Mouse (Mus musculus) midbrain, embryonic 15.5 days (tissue): ENCODE results near the gene Cebpz. TPM values are rescaled to one million over a fixed set of nuclear protein-coding genes. Genes with fewer than 3 reads are reported as not detected.
A peak's percentile ranks its signal among the peaks of the same experiment; 100 is the strongest.

Experiments used
- ATAC-seq: fragments of 200-750 bp; cut with Nextera tagmentation; replicated peaks from 2 replicates; pipeline ENCODE4 v1.8.0; 2017; ENCODE audit warnings: moderate TSS enrichment
- H3K27ac ChIP-seq: fragments of 300-500 bp; sonication (generic); 2 replicates; pipeline ENCODE4 v1.5.1; 2015; ENCODE audit warnings: mild to moderate bottlenecking, inconsistent platforms
- H3K27me3 ChIP-seq: fragments of 300-500 bp; sonication (generic); replicated peaks from 2 replicates; pipeline ENCODE4 v1.6.1; 2015; ENCODE audit warnings: inconsistent platforms
- H3K36me3 ChIP-seq: fragments of 300-500 bp; sonication (generic); replicated peaks from 2 replicates; pipeline ENCODE4 v1.6.1; 2015; ENCODE audit warnings: inconsistent platforms
- H3K4me1 ChIP-seq: fragments of 300-500 bp; sonication (generic); 2 replicates; pipeline ENCODE4 v1.6.1; 2015; ENCODE audit warnings: inconsistent platforms
- H3K4me2 ChIP-seq: fragments of 300-500 bp; sonication (generic); 2 replicates; pipeline ENCODE4 v1.6.1; 2015; ENCODE audit warnings: inconsistent platforms, mild to moderate bottlenecking, moderate library complexity
- H3K4me3 ChIP-seq: fragments of 300-500 bp; sonication (generic); 2 replicates; pipeline ENCODE4 v1.5.1; 2015; ENCODE audit warnings: mild to moderate bottlenecking, inconsistent platforms
- H3K9ac ChIP-seq: fragments of 300-500 bp; sonication (generic); 2 replicates; pipeline ENCODE4 v1.6.1; 2015; ENCODE audit warnings: mild to moderate bottlenecking, inconsistent platforms
- H3K9me3 ChIP-seq: fragments of 300-500 bp; sonication (generic); 2 replicates; pipeline ENCODE4 v1.6.1; 2016; ENCODE audit warnings: inconsistent platforms
- WGBS: fragments of 180-500 bp; shearing (Covaris S2); methylation state at CpG from one replicate; pipeline ENCODE4 v1.1.7; 2015; ENCODE audit warnings: mixed read lengths; 5-methylcytosine and 5-hydroxymethylcytosine counted together
- polyA plus RNA-seq: library from polyadenylated mRNA; unstranded; fragments of >200 nt; fragmentation: Nextera tagmentation; extraction: Ambion mirVana; gene quantifications from 2 replicates; pipeline ENCODE4 v1.2.1, GENCODE M21; 2015

Cebpz gene
- polyA plus RNA-seq, 1 experiment from 2014 or later, result 42.3 TPM

DNA sequence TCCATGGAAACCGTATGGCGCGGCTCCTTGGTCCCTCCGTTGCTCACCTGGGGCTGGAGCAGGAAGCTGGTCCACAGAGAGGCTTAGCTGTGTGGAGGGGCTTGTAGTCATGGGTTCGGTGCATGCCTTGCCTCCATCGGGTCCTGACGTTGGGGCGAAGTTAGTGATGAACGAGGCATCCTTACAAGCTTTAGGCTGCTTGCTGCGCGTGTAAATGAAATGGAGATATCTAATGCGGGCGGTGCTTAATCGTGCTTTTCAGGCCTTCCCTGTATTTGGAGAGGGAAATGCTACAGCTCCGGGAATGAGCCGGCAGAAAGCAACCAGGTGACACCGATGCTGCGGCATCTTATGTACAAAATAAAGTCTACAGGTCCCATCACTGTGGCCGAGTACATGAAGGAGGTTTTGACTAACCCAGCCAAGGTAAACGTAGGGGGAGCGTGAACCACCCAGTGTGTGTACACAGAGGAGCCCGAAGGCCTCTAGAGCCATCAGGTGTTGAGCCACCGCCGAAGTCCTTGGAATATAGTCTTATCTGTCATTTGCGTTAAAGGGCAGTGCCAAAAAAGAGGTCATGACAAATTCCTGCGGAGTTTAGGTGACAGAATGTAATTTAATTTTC lies 475 bp upstream of the Cebpz start:
- Histone ChIP-seq H3K4me2 (peak overlapping the region; percentile 66), H3K9me3 (no peaks in the 10 kb centered on the region), H3K36me3 (peaks cover 28% of the 10 kb centered on the region; the same call in 1 of the 2 replicates), H3K4me1 (peaks cover 36% of the 10 kb centered on the region), H3K27me3 (no peaks in the 10 kb centered on the region), H3K9ac (peak overlapping the region; percentile 78), H3K27ac (peak overlapping the region; percentile 74), H3K4me3 (peak overlapping the region; percentile 97)
- peak; percentile 57 for ATAC-seq
- WGBS, result 8% methylated on average over 26 of the region's 26 CpGs

DNA sequence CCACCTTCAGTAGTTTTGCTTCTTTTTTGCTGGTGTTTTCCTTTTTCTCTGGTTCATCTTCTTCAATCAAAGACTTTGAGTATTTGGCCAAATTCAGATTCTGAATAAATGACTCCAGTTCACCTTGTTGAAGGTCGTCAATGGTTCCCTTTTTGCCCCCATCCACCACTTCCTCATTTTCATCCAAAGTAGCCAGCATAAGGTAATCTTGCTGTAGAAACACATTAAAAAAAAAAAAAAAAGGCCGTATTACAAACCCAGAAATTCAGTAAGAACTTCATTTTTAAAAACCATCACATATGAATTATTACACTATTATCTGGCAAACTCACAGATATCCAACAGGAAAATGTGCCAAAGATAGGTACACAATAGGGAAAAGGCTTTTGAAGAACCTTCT lies 1.0 kb downstream of the Cebpz start:
- no peak for ATAC-seq
- Histone ChIP-seq H3K27ac (no peak overlapping the region), H3K36me3 (peaks cover 28% of the 10 kb centered on the region), H3K9me3 (no peaks in the 10 kb centered on the region), H3K4me2 (peak overlapping the region; percentile 66), H3K9ac (peak overlapping the region; percentile 78), H3K4me1 (peaks cover 36% of the 10 kb centered on the region), H3K4me3 (peak overlapping the region; percentile 97), H3K27me3 (no peaks in the 10 kb centered on the region)
- 80% methylated on average over 2 of the region's 2 CpGs for WGBS

DNA sequence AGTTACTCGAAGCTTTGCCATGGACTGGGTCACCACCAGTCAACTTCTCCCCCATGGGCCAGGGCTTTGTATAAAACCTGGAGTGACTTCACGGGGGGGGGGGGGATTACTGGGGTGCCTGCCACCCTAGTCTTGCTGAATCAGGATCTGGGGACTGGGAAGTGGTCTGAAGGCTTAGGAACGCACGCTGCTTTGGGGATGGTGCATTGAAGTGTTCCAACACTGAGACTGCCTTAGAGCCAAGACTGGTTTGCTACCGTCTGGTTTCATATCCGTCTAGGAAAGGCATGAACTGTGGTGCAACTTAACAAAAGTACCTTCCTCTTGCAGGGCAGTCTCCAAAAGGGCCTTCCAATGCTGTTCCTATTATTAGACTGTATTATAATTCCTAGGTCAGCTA lies 19.2 kb downstream of the Cebpz start:
- no peak overlapping the region for H3K4me3 ChIP-seq
- H3K27me3 ChIP-seq, result no peaks in the 10 kb centered on the region
- peak overlapping the region; percentile 82 for H3K4me2 ChIP-seq
- H3K9me3 ChIP-seq, result no peaks in the 10 kb centered on the region
- no peak overlapping the region for H3K9ac ChIP-seq
- WGBS, result 38% methylated on average over 6 of the region's 6 CpGs
- no peak overlapping the region for H3K27ac ChIP-seq
- no peak for ATAC-seq
- peaks cover 31% of the 10 kb centered on the region for H3K36me3 ChIP-seq
- peaks cover 16% of the 10 kb centered on the region for H3K4me1 ChIP-seq

DNA sequence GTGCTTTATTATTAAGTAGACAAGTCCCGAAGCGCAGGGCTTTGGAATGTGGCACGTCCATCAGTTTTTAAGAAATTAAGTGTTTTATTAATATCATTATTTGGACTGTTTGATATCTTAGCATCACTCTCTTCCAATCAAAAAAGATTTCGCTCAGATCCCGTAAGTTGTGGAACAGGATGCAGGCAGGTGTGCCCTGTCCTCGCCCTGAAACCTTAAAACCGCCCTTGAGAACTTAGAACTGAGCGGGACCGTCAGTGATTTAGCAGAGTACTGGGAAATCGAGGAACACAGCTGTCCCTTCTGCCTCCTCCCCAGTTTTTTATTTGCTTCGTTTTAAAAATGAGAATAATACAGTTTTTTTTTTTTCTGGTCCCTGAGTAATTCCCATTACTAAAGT lies 20.0 kb downstream of the Cebpz start:
- ATAC-seq, result peak; percentile 17; the same call in 1 of the 2 replicates
- no peaks in the 10 kb centered on the region for H3K27me3 ChIP-seq
- H3K9me3 ChIP-seq, result no peaks in the 10 kb centered on the region
- H3K4me1 ChIP-seq, result peaks cover 16% of the 10 kb centered on the region
- peak overlapping the region; percentile 82 for H3K4me2 ChIP-seq
- peak overlapping the region; percentile 86 for H3K4me3 ChIP-seq
- H3K36me3 ChIP-seq, result peaks cover 24% of the 10 kb centered on the region
- H3K9ac ChIP-seq, result peak overlapping the region; percentile 92
- peak overlapping the region; percentile 84 for H3K27ac ChIP-seq
- 2% methylated on average over 11 of the region's 11 CpGs for WGBS

DNA sequence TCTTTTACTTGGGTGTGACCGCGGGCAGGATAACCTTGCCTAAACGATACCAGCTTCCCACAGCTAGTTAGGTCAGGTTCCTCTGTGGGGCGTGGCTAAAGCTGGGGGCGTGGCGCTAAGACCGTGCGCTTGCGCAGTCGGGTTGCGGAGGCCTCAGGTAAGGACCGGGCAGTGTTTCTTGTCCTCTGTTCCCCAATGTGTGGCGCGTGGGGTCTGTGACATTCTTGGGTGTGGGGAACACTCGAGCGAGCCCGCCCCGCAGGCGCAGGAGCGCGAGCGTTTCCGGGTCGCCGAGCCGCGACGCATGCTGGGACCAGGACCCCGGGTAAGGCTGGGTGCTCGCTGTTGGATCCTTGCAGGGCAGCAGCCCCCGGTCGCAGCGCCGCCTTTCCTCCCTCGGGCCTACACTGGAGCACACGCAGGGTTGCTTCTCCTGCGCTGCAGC lies 20.5 kb downstream of the Cebpz start, which contains the start of gene Cebpzos:
TSS of gene Cebpzos (plus strand) at position 132 of the 445 bp plus-strand sequence.
- Histone ChIP-seq H3K9me3 (no peaks in the 10 kb centered on the region), H3K4me2 (peak within 1 kb of the TSS; percentile 82), H3K27me3 (no peaks in the 10 kb centered on the region), H3K36me3 (peaks cover 19% of the 10 kb centered on the region), H3K9ac (peak within 1 kb of the TSS; percentile 92), H3K4me1 (peaks cover 16% of the 10 kb centered on the region), H3K4me3 (peak within 1 kb of the TSS; percentile 86), H3K27ac (peak within 1 kb of the TSS; percentile 84)
- WGBS, result under 1% methylated on average over 37 of the region's 37 CpGs
- peak; percentile 97 for ATAC-seq

DNA sequence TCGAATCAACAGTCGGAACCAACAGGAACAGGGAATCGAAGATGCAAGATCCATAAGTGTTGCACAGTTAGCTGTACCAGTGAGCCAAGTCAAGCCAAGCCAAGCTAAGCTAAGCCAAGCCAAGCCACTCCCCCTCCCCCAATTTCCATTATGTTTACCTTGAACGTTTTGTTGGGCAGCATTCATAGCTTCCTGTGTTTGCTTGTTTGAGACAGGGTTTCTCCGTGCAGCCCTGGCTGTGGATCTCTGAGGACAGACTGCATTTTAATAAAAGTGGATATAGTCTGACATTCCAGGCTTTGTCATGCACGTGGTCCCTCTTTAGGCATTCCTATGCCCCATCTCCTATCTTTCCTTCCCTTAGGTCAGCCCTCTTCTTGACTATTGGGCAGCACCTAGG lies 21.1 kb downstream of the Cebpz start:
- Histone ChIP-seq H3K27ac (peak overlapping the region; percentile 84), H3K9me3 (no peaks in the 10 kb centered on the region), H3K27me3 (no peaks in the 10 kb centered on the region), H3K36me3 (peaks cover 15% of the 10 kb centered on the region), H3K9ac (peak overlapping the region; percentile 92), H3K4me2 (peak overlapping the region; percentile 82), H3K4me3 (peak overlapping the region; percentile 86), H3K4me1 (peaks cover 16% of the 10 kb centered on the region)
- 48% methylated on average over 6 of the region's 6 CpGs for WGBS
- peak; percentile 66 for ATAC-seq

DNA sequence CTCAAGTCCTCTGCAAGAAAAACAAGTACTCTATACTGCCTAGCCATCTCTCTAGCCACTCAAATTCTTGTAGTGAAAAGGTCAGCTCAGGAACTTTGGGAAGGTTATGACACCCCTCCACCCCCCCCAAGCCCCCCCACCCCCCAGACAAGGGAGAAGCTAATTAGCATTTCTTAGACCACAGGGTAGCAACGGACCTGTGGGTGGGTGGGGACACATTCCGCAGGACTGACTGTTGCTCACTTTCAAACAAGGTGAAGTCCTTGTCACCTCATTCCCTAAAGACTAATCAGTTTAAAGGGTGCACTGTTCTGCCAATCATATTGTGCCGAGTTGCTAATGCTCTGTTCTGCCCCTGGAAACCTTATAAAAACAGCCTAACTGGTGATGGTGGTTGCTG lies 22.9 kb downstream of the Cebpz start:
- 77% methylated on average over 3 of the region's 3 CpGs for WGBS
- no peak overlapping the region for H3K4me3 ChIP-seq
- no peak overlapping the region for H3K4me2 ChIP-seq
- H3K9me3 ChIP-seq, result no peaks in the 10 kb centered on the region
- H3K4me1 ChIP-seq, result peaks cover 16% of the 10 kb centered on the region
- no peak for ATAC-seq
- no peaks in the 10 kb centered on the region for H3K27me3 ChIP-seq
- no peak overlapping the region for H3K27ac ChIP-seq
- H3K36me3 ChIP-seq, result 0 out of 2 replicates have a peak, but pooled peaks cover 5% of the 10 kb centered on the region
- H3K9ac ChIP-seq, result no peak overlapping the region

DNA sequence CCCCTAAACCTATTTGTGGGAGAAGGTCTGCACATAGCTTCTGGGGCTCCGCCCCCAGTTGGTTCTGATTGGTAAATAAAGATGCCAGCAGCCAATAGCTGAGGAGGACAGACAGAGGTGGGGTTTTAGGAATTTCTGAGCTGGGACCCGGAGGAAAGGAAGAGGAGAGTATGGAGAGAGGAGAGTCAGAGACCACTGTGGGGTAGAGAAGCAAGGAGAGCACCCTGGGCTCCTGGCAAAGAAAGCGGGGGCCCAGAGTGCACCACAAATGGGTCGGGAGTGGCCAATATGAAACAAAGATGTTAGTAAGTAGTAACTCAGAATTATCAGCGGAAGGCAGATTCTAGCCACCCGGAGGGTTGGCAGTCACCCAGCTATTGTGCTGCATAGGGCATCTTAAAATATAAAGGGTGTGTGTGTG lies 24.0 kb downstream of the Cebpz start:
- no peaks in the 10 kb centered on the region for H3K9me3 ChIP-seq

DNA sequence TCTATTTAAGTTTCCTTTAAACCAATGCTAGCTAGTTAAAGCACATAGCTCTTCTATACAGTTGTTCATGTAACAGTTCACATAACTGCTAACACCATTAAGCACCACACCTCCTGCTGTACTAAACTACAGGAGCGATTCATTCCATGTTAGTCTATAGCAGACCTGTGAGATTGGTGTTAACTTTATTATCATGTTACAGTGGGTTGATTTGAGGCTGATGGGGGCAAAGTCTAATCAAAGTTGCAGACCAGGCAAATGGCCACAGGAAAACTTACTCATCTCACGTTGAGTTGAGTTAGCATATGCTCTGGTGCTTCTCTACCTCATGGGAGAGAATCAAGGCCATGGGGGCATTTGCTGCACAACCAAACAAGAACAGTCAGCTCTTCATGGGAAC lies 27.5 kb downstream of the Cebpz start:
- Histone ChIP-seq H3K4me2 (no peak overlapping the region), H3K4me1 (no peaks in the 10 kb centered on the region), H3K9ac (no peak overlapping the region), H3K9me3 (no peaks in the 10 kb centered on the region), H3K36me3 (no peaks in the 10 kb centered on the region), H3K27me3 (no peaks in the 10 kb centered on the region), H3K27ac (no peak overlapping the region), H3K4me3 (no peak overlapping the region)
- no peak for ATAC-seq
- 87% methylated on average over 2 of the region's 2 CpGs for WGBS

More for the DNA sequence above, 24.0 kb downstream of the Cebpz start:
- Histone ChIP-seq H3K9ac (peak overlapping the region; percentile 36), H3K36me3 (no peaks in the 10 kb centered on the region), H3K4me3 (peak overlapping the region; percentile 38), H3K27ac (peak overlapping the region; percentile 57), H3K27me3 (no peaks in the 10 kb centered on the region), H3K4me1 (peaks cover 14% of the 10 kb centered on the region), H3K4me2 (peak overlapping the region; percentile 52)
- 36% methylated on average over 6 of the region's 6 CpGs for WGBS
- peak; percentile 60 for ATAC-seq

DNA sequence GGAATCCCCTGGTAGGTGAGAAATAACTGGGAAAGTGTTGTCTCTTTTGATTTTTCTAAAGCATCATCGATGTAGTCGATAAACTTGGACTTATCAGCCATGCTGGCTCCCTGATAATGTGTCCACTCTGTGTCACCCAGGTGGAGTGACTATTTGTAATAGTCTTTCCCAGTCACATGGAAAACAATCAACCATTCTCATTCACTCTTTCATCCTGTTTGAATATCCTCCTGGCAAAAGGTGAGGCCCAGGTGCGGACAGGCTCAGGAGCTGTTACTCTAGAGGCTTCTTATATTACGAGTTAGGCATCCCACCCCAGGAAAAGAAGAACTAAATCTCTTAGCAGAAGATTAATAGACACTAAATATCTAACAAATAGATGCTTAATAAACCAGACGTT lies 30.0 kb downstream of the Cebpz start, which contains the start of gene Sult6b1:
TSS of gene Sult6b1 (minus strand) at position 101 of the 400 bp plus-strand sequence.
- no peak within 1 kb of the TSS for H3K9ac ChIP-seq
- H3K9me3 ChIP-seq, result no peaks in the 10 kb centered on the region
- H3K27me3 ChIP-seq, result no peaks in the 10 kb centered on the region
- no peak within 1 kb of the TSS for H3K4me2 ChIP-seq
- no peak for ATAC-seq
- no peaks in the 10 kb centered on the region for H3K4me1 ChIP-seq
- no peak within 1 kb of the TSS for H3K27ac ChIP-seq
- H3K36me3 ChIP-seq, result no peaks in the 10 kb centered on the region
- H3K4me3 ChIP-seq, result no peak within 1 kb of the TSS
- WGBS, result 84% methylated on average over 5 of the region's 5 CpGs

DNA sequence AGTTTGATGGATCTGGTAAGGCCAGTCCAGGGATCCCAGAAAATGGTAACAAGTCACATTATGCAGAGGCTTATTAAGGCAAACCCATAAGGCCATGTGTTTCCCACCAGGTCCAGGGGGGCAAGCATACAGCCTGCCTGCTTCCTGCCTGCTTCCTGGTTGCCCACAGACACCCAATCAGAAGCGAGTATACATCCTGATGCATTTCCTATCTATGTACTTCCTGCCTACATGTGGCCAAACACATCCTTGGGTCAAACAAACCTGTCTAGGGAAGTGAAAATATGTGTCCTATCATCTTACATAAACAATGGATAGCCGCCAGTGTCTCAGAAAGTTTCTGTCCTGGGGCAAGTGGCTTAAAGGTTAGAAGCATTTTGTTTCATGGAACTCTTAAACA lies 33.7 kb downstream of the Cebpz start:
- no peaks in the 10 kb centered on the region for H3K9me3 ChIP-seq
- no peaks in the 10 kb centered on the region for H3K4me1 ChIP-seq
- 79% methylated on average over 2 of the region's 2 CpGs for WGBS
- H3K4me2 ChIP-seq, result no peak overlapping the region
- no peaks in the 10 kb centered on the region for H3K27me3 ChIP-seq
- no peak overlapping the region for H3K9ac ChIP-seq
- H3K4me3 ChIP-seq, result no peak overlapping the region
- H3K27ac ChIP-seq, result no peak overlapping the region
- ATAC-seq, result no peak
- H3K36me3 ChIP-seq, result no peaks in the 10 kb centered on the region

DNA sequence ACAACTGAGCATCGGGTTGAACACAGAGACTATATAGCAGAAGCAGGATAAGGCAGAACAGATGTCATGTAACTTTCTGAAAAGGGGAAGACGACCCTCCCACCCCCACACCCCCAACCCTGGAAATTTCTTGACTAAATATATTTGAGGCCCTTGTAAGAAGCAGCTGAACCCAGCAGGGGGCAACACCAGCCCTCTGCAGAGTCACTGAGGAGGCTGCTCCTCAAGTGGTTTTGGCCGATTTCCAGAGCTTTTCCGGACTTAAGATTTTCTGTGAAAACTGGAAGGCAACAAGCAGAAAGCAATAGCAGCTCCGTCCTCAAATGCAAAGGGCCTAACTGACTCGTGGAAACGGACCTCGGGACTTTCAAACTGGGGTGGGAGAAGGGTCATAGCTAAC lies 41.5 kb downstream of the Cebpz start:
- Histone ChIP-seq H3K27ac (no peak overlapping the region), H3K9me3 (no peaks in the 10 kb centered on the region), H3K27me3 (no peaks in the 10 kb centered on the region), H3K4me1 (no peaks in the 10 kb centered on the region), H3K36me3 (no peaks in the 10 kb centered on the region), H3K4me3 (no peak overlapping the region), H3K9ac (no peak overlapping the region), H3K4me2 (no peak overlapping the region)
- WGBS, result 44% methylated on average over 8 of the region's 8 CpGs
- ATAC-seq, result no peak

DNA sequence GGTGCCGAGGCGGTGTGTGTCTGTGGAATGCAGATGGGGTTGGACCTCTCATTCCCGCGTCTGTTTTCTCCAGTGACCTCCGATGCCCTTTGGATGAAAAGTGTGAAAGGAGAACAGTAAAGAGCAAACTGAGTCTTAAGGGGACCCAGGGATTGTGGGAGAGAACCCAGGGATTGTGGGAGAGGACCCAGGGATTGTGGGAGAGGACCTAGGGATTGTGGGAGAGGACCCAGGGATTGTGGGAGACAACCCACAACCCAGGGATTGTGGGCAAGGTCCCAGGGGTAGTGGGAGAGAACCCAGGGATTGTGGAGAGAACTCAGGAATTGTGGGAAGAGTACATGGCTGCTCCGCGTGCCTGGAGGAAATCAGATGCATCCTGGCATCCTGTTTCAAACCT lies 41.9 kb downstream of the Cebpz start:
- H3K4me3 ChIP-seq, result no peak overlapping the region
- no peak overlapping the region for H3K27ac ChIP-seq
- WGBS, result 88% methylated on average over 7 of the region's 7 CpGs
- H3K27me3 ChIP-seq, result no peaks in the 10 kb centered on the region
- no peak overlapping the region for H3K9ac ChIP-seq
- no peaks in the 10 kb centered on the region for H3K9me3 ChIP-seq
- H3K36me3 ChIP-seq, result no peaks in the 10 kb centered on the region
- no peak overlapping the region for H3K4me2 ChIP-seq
- ATAC-seq, result no peak
- H3K4me1 ChIP-seq, result no peaks in the 10 kb centered on the region
